Mouse (Mus musculus): ENCODE results near the gene Trim14.

- TF ChIP-seq KAT2A (IDR thresholded peaks at IDR 0.05; ENCODE audit: insufficient replicate concordance, low read length) (no peak), POLR2A (IDR thresholded peaks at IDR 0.05; ENCODE audit: low read depth, low read length) (no peak), CTCF (conservative IDR thresholded peaks at IDR 0.05 in 1 of 2, IDR thresholded peaks at IDR 0.05 in 1 of 2; ENCODE audit: low read depth in 2 of 2, low read length in 2 of 2) (peak in 1 of 2 experiments; percentile 62; a peak in 3 of 4 replicates), JUN (IDR thresholded peaks at IDR 0.05; ENCODE audit: insufficient read depth, low read depth, low read length) (no peak), MAFK (IDR thresholded peaks at IDR 0.05; ENCODE audit: insufficient replicate concordance, low read length) (no peak), SMC3 (IDR thresholded peaks at IDR 0.05; ENCODE audit: low read depth, low read length) (no peak; the same call in 1 of the 2 replicates), ZNF384 (IDR thresholded peaks at IDR 0.05; ENCODE audit: low read depth, low read length) (no peak), POLR2AphosphoS2 (IDR thresholded peaks at IDR 0.05; ENCODE audit: low read depth, low read length) (no peak), NRF1 (IDR thresholded peaks at IDR 0.05; ENCODE audit: low read depth, low read length) (no peak), CHD2 (IDR thresholded peaks at IDR 0.05; ENCODE audit: low read length) (no peak), JUND (conservative IDR thresholded peaks at IDR 0.05; ENCODE audit: low read depth, low read length) (no peak), PAX5 (IDR thresholded peaks at IDR 0.05; ENCODE audit: low read length) (no peak), EP300 (IDR thresholded peaks at IDR 0.05; ENCODE audit: low read length) (no peak)
Observed at GRCm38 (mm10) chr4:46526798-46527557, 9.0 kb downstream of the Trim14 start.

All from CH12.LX (cell line).